Mouse (Mus musculus): ENCODE data around the gene Terf2. TPM values are rescaled to one million over a fixed set of nuclear protein-coding genes. Genes with fewer than 3 reads are reported as not detected.

Gene Terf2
- polyA plus RNA-seq, 1 experiment from 2014 or later = 14.8 TPM

DNA sequence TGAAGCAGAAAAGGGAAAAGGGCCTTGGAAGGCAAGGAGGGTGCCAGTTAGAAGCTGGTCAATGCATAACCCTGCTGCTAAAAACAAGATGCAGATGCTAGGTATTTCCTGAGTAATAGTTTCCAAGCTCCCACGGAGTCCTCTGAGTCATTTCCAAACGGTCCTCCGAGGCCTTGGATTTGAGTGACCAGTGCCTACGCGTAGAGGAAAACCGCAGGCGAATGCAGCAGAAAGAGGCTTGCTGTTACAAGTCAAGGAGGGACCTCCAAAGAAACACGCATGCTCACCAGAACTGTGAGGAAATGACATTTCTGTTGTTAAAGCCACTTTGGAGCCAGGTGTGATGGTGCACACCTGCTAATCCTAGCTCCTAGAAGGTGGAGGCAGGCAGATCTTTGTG, 72.9 kb downstream of the Terf2 start:
- 88% methylated on average over 8 of the region's 8 CpGs for WGBS
- H3K4me2 ChIP-seq (replicated peaks; ENCODE audit: low read depth, low read length) = no peak overlapping the region
- H3K36me3 ChIP-seq (ENCODE audit: insufficient read depth, low read length) = no peaks in the 10 kb centered on the region
- no peak overlapping the region for H3K27ac ChIP-seq (ENCODE audit: low read length)
- H3K27me3 ChIP-seq (ENCODE audit: insufficient read depth, low read length) = no peaks in the 10 kb centered on the region
- ATAC-seq (ENCODE audit: low FRiP score, low TSS enrichment) = no peak
- H3K4me1 ChIP-seq (ENCODE audit: insufficient read depth, low read length) = no peaks in the 10 kb centered on the region
- no peak overlapping the region for H3K9ac ChIP-seq (replicated peaks; ENCODE audit: low read length)
- H3K9me3 ChIP-seq (ENCODE audit: low read length) = no peaks in the 10 kb centered on the region
- H3K4me3 ChIP-seq (ENCODE audit: low read length) = no peak overlapping the region

Small RNA genes within 50 kb of the gene (microRNA-seq; reads per million reads assigned to microRNA genes)
- 0.95 reads per million for gene Mir7075

Other genes starting within 250 kb of the Terf2 start
- 1.5 and 1.6 TPM in 2 replicates for gene Has3, start 226.3 kb downstream of the Terf2 start, polyA plus RNA-seq (2015; fragmentation: Nextera tagmentation; extraction: Ambion mirVana)
- gene Utp4, start 202.9 kb downstream of the Terf2 start, polyA plus RNA-seq (2015; fragmentation: Nextera tagmentation; extraction: Ambion mirVana) = 84.3 and 91.4 TPM in 2 replicates
- 12.2 and 15.9 TPM in 2 replicates for gene Sntb2, start 160.8 kb downstream of the Terf2 start, polyA plus RNA-seq (2015; fragmentation: Nextera tagmentation; extraction: Ambion mirVana)
- 68.0 and 68.8 TPM in 2 replicates for gene Vps4a, start 65.3 kb downstream of the Terf2 start, polyA plus RNA-seq (2015; fragmentation: Nextera tagmentation; extraction: Ambion mirVana)
- 56.0 and 59.8 TPM in 2 replicates for gene Pdf, start 47.9 kb downstream of the Terf2 start, polyA plus RNA-seq (2015; fragmentation: Nextera tagmentation; extraction: Ambion mirVana)
- gene Cog8, start 39.9 kb downstream of the Terf2 start, polyA plus RNA-seq (2015; fragmentation: Nextera tagmentation; extraction: Ambion mirVana) = 35.0 and 35.6 TPM in 2 replicates
- 82.5 and 87.3 TPM in 2 replicates for gene Nip7, start 39.7 kb downstream of the Terf2 start, polyA plus RNA-seq (2015; fragmentation: Nextera tagmentation; extraction: Ambion mirVana)
- gene Tmed6, start 30.9 kb downstream of the Terf2 start, polyA plus RNA-seq (2015; fragmentation: Nextera tagmentation; extraction: Ambion mirVana) = 25.3 and 27.7 TPM in 2 replicates
- 138 and 144 TPM in 2 replicates for gene Cyb5b, start 54.1 kb upstream of the Terf2 start, polyA plus RNA-seq (2015; fragmentation: Nextera tagmentation; extraction: Ambion mirVana)
- gene Nfat5, start 196.9 kb upstream of the Terf2 start, polyA plus RNA-seq (2015; fragmentation: Nextera tagmentation; extraction: Ambion mirVana) = 21.0 and 28.9 TPM in 2 replicates